Mouse (Mus musculus) cortical plate, adult 2 months (tissue): ENCODE data around the gene Mettl13.

Experiments used
- CTCF ChIP-seq: fragments of 200-500 bp; IDR thresholded peaks from 2 replicates; pipeline ENCODE4 v1.5.1; 2011; ENCODE audit warnings: mild to moderate bottlenecking, control low read depth, low read length; ENCODE audit not compliant: insufficient read depth; ENCODE audit errors: extremely low read depth
- POLR2A ChIP-seq: fragments of 200-500 bp; IDR thresholded peaks from 2 replicates; pipeline ENCODE4 v1.6.1; 2011; ENCODE audit warnings: mild to moderate bottlenecking, low read length, control low read depth; ENCODE audit not compliant: insufficient read depth; ENCODE audit errors: extremely low read depth

DNA sequence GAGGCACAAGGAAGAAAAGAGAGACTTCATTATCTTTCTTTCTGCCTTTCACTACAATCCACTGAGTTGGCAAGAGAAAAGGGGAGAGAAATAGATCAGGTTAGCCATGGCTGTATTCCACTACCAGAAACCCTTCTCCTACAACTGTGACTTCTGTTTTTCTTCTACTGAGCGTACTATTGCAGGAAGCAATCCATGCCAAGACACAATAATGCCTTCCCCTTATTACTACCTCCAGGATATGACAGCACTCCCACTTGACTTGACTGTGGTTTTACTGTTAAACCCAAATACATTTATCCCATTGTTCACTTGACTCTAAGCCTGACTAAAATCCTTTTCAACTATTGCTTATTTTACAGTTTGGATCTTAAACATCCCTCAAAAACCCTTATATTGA is 14.9 kb upstream of the Mettl13 start:
- TF ChIP-seq CTCF, result no peak
- TF ChIP-seq POLR2A, result no peak
